Comparison of ENCODE assay signal across 16 mouse cellular contexts in genomic region chr4:44084602-44085325, GRCm38 (mm10). TPM values are rescaled to one million over a fixed set of nuclear protein-coding genes. Genes with fewer than 3 reads are reported as not detected.
A peak's percentile ranks its signal among the peaks of the same experiment; 100 is the strongest.
DNase-seq lines count a peak whose midpoint lies in the region; ATAC-seq and TF ChIP-seq lines count a peak whose summit lies in the region.
"Had no signal": no experiment of that assay in that cellular context is flagged by ENCODE, and none has a peak within 500 bp of the region (broad histone marks: within the 10 kb centered on the region; RNA-seq: fewer than 3 reads in every experiment).

No protein-coding gene starts in this region.

- no peaks in the 10 kb centered on the region for H3K79me2 ChIP-seq in myocyte (ENCODE audit: control insufficient read depth, insufficient read depth)

- whole genome bisulfite sequencing in heart, postnatal 0 days: 81% methylated on average over 13 of the region's 13 CpGs
- WGBS in lung, embryonic 14.5 days: 64% methylated on average over 13 of the region's 13 CpGs
- 78% methylated on average over 13 of the region's 13 CpGs for WGBS in embryonic facial prominence, embryonic 14.5 days

- no peaks in the 10 kb centered on the region for H3K27me3 ChIP-seq in heart, postnatal 0 days (ENCODE audit: control insufficient read depth, insufficient read depth, low read length)
- H3K27me3 ChIP-seq in lung, embryonic 14.5 days (ENCODE audit: insufficient read depth, low read length): no peaks in the 10 kb centered on the region
- H3K27me3 ChIP-seq in embryonic facial prominence, embryonic 14.5 days (replicated peaks; ENCODE audit: control insufficient read depth, insufficient read depth, low read length): no peaks in the 10 kb centered on the region
- no peaks in the 10 kb centered on the region for H3K27me3 ChIP-seq in myocyte (ENCODE audit: control insufficient read depth, insufficient read depth, insufficient read length)
- H3K27me3 ChIP-seq: heart, embryonic 15.5 days; neural tube, embryonic 12.5 days had no signal

- no peak overlapping the region for H3K4me3 ChIP-seq in heart, postnatal 0 days (ENCODE audit: low read depth, low read length)
- H3K4me3 ChIP-seq in lung, embryonic 14.5 days (ENCODE audit: low read depth, low read length): peak overlapping the region; percentile 15
- no peak overlapping the region for H3K4me3 ChIP-seq in embryonic facial prominence, embryonic 14.5 days (ENCODE audit: low read depth, low read length)
- peak overlapping the region; percentile 3 for H3K4me3 ChIP-seq in myocyte
- H3K4me3 ChIP-seq: heart, embryonic 15.5 days; liver, embryonic 13.5 days; neural tube, embryonic 12.5 days had no signal

- H3K27ac ChIP-seq in heart, postnatal 0 days (ENCODE audit: low read depth): peak overlapping the region; percentile 44
- no peak overlapping the region for H3K27ac ChIP-seq in lung, embryonic 14.5 days (ENCODE audit: low read depth)
- no peak overlapping the region for H3K27ac ChIP-seq in embryonic facial prominence, embryonic 14.5 days (replicated peaks; ENCODE audit: low read depth, low read length)
- H3K27ac ChIP-seq: heart, embryonic 15.5 days; liver, embryonic 13.5 days; neural tube, embryonic 12.5 days had no signal

- no peak for TF ChIP-seq CTCF in heart, postnatal 0 days (IDR thresholded peaks at IDR 0.05; ENCODE audit: low read depth)
- peak; percentile 40; the same call in 1 of the 2 replicates for TF ChIP-seq CTCF in lung, embryonic 14.5 days (IDR thresholded peaks at IDR 0.05; ENCODE audit: low read depth)

- no peak for ATAC-seq in heart, postnatal 0 days (ENCODE audit: insufficient read depth, low read depth)
- no peak for ATAC-seq in lung, embryonic 14.5 days (ENCODE audit: insufficient read depth)
- ATAC-seq in embryonic facial prominence, embryonic 14.5 days (ENCODE audit: low read depth): no peak
- no peak for ATAC-seq in erythroblast, adult 5-6 weeks (replicated peaks; ENCODE audit: low FRiP score, poor library complexity, severe bottlenecking)
- ATAC-seq: Patski had no signal

- no peak for DNase-seq in heart, postnatal 0 days (ENCODE audit: low spot score)
- no peak for DNase-seq in heart, adult 8-10 months (ENCODE audit: low spot score)
- DNase-seq in lung, embryonic 14.5 days: peak; percentile 35
- DNase-seq in lung, postnatal 14 days: no peak
- DNase-seq in embryonic facial prominence, embryonic 14.5 days (ENCODE audit: low spot score): no peak
- no peak for DNase-seq in cerebellum, adult 11 months
- DNase-seq: adrenal gland, adult 8-10 months; layer of hippocampus, postnatal 36 days; liver, embryonic 13.5 days; right cerebral cortex, adult 18-20 months; thymus, postnatal 36 days had no signal

- H3K9ac ChIP-seq in heart, postnatal 0 days (replicated peaks; ENCODE audit: low read depth, low read length): no peak overlapping the region
- no peak overlapping the region for H3K9ac ChIP-seq in lung, embryonic 14.5 days
- no peak overlapping the region for H3K9ac ChIP-seq in embryonic facial prominence, embryonic 14.5 days (ENCODE audit: low read depth, low read length)
- H3K9ac ChIP-seq: heart, embryonic 15.5 days; liver, embryonic 13.5 days; neural tube, embryonic 12.5 days had no signal

- peak overlapping the region; percentile 34; the same call in 1 of the 2 replicates for H3K4me2 ChIP-seq in heart, postnatal 0 days (ENCODE audit: low read depth, low read length)
- peak overlapping the region; percentile 56 for H3K4me2 ChIP-seq in lung, embryonic 14.5 days
- peak overlapping the region; percentile 36 for H3K4me2 ChIP-seq in embryonic facial prominence, embryonic 14.5 days (ENCODE audit: low read depth, low read length)
- H3K4me2 ChIP-seq in myocyte (ENCODE audit: low read depth): peak overlapping the region; percentile 60
- H3K4me2 ChIP-seq: neural tube, embryonic 12.5 days had no signal

- no peaks in the 10 kb centered on the region for H3K4me1 ChIP-seq in heart, postnatal 0 days (ENCODE audit: control insufficient read depth, insufficient read depth)
- H3K4me1 ChIP-seq in lung, embryonic 14.5 days (ENCODE audit: insufficient read depth): no peaks in the 10 kb centered on the region
- peaks cover 3% of the 10 kb centered on the region; the same call in 1 of the 2 replicates for H3K4me1 ChIP-seq in embryonic facial prominence, embryonic 14.5 days (ENCODE audit: control insufficient read depth, insufficient read depth, low read length)
- H3K4me1 ChIP-seq: neural tube, embryonic 12.5 days had no signal

- no peaks in the 10 kb centered on the region for H3K36me3 ChIP-seq in heart, postnatal 0 days (replicated peaks; ENCODE audit: control insufficient read depth, insufficient read depth, low read length)
- H3K36me3 ChIP-seq in lung, embryonic 14.5 days (ENCODE audit: insufficient read depth): no peaks in the 10 kb centered on the region
- H3K36me3 ChIP-seq in embryonic facial prominence, embryonic 14.5 days (ENCODE audit: control insufficient read depth, insufficient read depth, low read length): no peaks in the 10 kb centered on the region
- H3K36me3 ChIP-seq in myocyte (ENCODE audit: control insufficient read depth, insufficient read depth): no peaks in the 10 kb centered on the region
- H3K36me3 ChIP-seq: heart, embryonic 15.5 days; liver, embryonic 13.5 days; neural tube, embryonic 12.5 days had no signal

- H3K9me3 ChIP-seq in heart, postnatal 0 days (replicated peaks; ENCODE audit: control insufficient read depth, low read length): no peaks in the 10 kb centered on the region
- no peaks in the 10 kb centered on the region for H3K9me3 ChIP-seq in lung, embryonic 14.5 days (ENCODE audit: low read depth, low read length)
- H3K9me3 ChIP-seq in embryonic facial prominence, embryonic 14.5 days (ENCODE audit: control insufficient read depth, low read length): no peaks in the 10 kb centered on the region
- H3K9me3 ChIP-seq: heart, embryonic 15.5 days; liver, embryonic 13.5 days; neural tube, embryonic 12.5 days had no signal

- H3ac ChIP-seq in myocyte (ENCODE audit: control insufficient read depth, insufficient read length): no peak overlapping the region

- no peak for TF ChIP-seq POLR2A in myocyte (IDR thresholded peaks at IDR 0.05; ENCODE audit: insufficient read length, low read depth)

- no peak for TF ChIP-seq EP300 in heart, postnatal 0 days (IDR thresholded peaks at IDR 0.05; ENCODE audit: low read depth)

TF ChIP-seq in myocyte, 11 proteins besides CTCF, POLR2A, EP300 and RAD21:
- no peak for TF ChIP-seq MAX (IDR thresholded peaks at IDR 0.05; ENCODE audit: low read depth)
- TF ChIP-seq MYOG (IDR thresholded peaks at IDR 0.05; ENCODE audit: control insufficient read depth in 1 of 3, insufficient read depth in 1 of 3, insufficient read length in 2 of 3, low read depth in 2 of 3): no peak
- no peak for TF ChIP-seq TCF3 (IDR thresholded peaks at IDR 0.05; ENCODE audit: insufficient read length, low read depth)
- TF ChIP-seq CEBPB (IDR thresholded peaks at IDR 0.05; ENCODE audit: insufficient read depth, poor library complexity, severe bottlenecking): no peak
- TF ChIP-seq E2F4 (IDR thresholded peaks at IDR 0.05; ENCODE audit: insufficient read depth): no peak
- TF ChIP-seq REST (IDR thresholded peaks at IDR 0.05; ENCODE audit: insufficient read depth, insufficient read length): no peak
- TF ChIP-seq TCF12 (IDR thresholded peaks at IDR 0.05; ENCODE audit: insufficient read depth, poor library complexity, severe bottlenecking): no peak
- no peak for TF ChIP-seq MYOD1 (IDR thresholded peaks at IDR 0.05; ENCODE audit: control insufficient read depth in 1 of 3, insufficient read length in 2 of 3, low read depth in 2 of 3)
- TF ChIP-seq USF1 (IDR thresholded peaks at IDR 0.05; ENCODE audit: low read depth): no peak
- TF ChIP-seq SRF (IDR thresholded peaks at IDR 0.05; ENCODE audit: control insufficient read depth, insufficient read length, low read depth): no peak
- no peak for TF ChIP-seq POLR2AphosphoS2 (IDR thresholded peaks at IDR 0.05; ENCODE audit: insufficient read length, low read depth)
TF ChIP-seq in myocyte: peak in this region for 0.

RNA-seq across cellular contexts. Expression of gene Gne, which starts 0.8 kb away (rescaled TPM):
- 44.0 and 45.5 TPM in 2 replicates for total RNA-seq in heart, postnatal 0 days (2014; rRNA removed; ENCODE audit: low replicate concordance)
- 24.2 and 25.5 TPM in 2 replicates for polyA plus RNA-seq in heart, postnatal 0 days (2015; fragmentation: Nextera tagmentation; extraction: Ambion mirVana)
- 10 to 100 TPM; 27.6 to 37.9 (median 30.9) TPM for total RNA-seq in heart, adult 8-10 months (2022)
- 37.3 and 38.5 TPM in 2 replicates for polyA plus RNA-seq in lung, embryonic 14.5 days (2014; fragmentation: Nextera tagmentation; extraction: Ambion mirVana)
- 27.6 and 29.0 TPM in 2 replicates for polyA plus RNA-seq in embryonic facial prominence, embryonic 14.5 days (2014; fragmentation: Nextera tagmentation; extraction: Ambion mirVana)
- 13.9 TPM for polyA plus RNA-seq in myocyte (2012; fragmentation: generic; extraction: Trizol)
- total RNA-seq in erythroblast, adult 5-6 weeks (2015; ENCODE audit: low replicate concordance): 0.77 and 9.4 TPM in 2 replicates
- total RNA-seq in erythroblast, adult 5-6 weeks (2017; ENCODE audit: low replicate concordance): 6.6 and 8.6 TPM in 2 replicates

Comparison
In these comparisons a context has a peak if more than half of its experiments do, and no peak if none do; other contexts are left out.
1. H3K4me3 ChIP-seq: peak in lung, embryonic 14.5 days (single experiment) and myocyte (single experiment); none in heart, postnatal 0 days (single experiment) and embryonic facial prominence, embryonic 14.5 days (single experiment).
2. Peak in every context shown above with its lines, with median percentiles within 50 percentile points of each other: H3K4me2 ChIP-seq.